Mouse (Mus musculus) cerebellum, adult 11 months (tissue): ENCODE data around the gene Kdm5d.

Experiments
- DNase-seq: peaks from one replicate; pipeline ENCODE4 v3.0.0; 2022

The Kdm5d gene

DNA sequence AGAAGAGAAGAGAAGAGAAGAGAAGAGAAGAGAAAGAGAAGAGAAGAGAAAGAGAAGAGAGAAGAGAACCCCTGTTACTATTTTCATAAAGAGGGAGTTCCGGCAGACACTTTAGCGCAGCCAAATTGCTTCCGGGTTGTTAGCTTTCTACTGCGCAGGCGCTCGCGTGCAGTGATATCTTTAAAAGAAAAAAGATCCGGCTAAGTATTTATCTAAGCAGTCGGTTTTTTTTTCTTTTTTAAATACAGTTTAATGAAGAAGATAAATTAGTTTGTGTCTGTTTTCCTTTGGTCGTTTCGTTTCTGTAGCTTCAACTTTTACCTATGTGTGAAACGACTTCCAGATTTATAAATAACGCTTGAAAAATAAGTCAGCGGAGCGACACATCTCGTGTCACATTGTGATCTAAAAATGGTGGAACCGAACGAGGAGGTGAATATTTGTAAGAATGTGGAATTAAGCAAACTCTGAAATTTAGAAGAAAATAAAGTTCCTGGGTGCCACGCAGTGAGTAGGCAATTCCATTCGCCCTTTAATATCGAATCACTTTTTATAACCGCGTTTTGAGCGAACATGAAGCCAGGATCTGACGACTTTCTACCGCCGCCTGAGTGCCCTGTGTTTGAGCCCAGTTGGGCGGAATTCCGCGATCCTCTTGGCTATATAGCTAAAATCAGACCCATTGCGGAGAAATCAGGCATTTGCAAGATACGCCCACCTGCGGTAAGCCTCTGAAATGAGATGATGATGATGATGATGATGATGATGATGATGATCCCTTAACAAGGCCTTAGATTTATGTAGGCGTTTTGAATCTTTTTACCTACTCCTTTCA lies at the start of gene Kdm5d:
Kdm5d (plus strand) TSS at position 396 of the 835 bp plus-strand sequence.
- DNase-seq, result no peak

DNA sequence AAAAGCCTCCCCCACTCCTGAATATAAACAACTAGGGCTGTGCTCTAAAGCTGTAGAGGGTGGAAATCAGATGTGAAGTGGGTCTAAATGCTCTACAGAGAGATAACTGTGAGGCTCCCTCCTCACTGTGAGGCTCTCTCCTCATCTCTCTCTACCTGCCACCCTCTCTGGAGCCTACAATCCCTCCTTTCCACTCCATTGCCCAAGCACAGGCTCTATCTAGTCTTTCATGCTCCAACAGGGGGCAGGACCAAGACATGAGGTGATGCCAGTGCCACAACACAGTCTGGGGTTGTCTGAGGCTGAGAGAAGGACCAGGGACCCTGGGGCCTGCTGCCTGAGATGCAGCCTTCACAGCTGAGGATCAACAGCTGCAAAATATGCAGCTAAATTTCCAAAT lies 25.2 kb upstream of the Kdm5d start:
- no peak for DNase-seq

DNA sequence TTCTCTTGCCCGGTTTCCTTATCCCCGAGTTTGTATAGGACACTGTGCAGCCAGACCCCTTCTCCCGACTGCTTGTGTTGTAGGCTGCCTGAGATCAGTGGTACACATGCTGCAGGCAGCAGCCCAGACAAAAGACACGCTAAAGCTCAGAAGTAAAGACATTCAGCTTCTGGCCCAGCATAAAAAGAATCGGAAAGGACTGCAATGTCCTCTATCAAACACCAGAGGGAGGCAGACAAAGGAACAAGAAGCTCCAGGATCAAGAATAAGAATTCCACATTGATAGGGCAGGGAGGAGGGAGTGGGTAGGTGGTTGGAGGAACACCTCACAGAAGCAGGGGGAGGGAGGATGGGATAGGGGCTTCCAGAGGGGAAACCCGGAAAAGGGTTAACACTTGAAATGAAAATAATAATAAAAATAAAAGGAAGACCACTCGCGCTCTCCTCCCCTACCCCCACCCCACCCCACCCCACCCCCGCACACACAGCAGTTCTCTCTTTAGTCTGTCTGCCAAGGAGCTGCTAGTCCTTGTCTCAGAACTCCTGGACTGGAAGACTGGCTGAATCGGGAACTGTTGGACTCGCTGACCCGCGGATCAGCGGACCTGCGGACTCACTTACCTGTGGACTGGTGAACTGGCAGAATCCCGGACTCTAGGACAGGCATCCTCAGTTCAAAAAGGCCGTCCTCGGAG lies 24.6 kb upstream of the Kdm5d start:
- DNase-seq, result no peak
